Mouse (Mus musculus) stomach, embryonic 16.5 days (tissue): ENCODE measurements around the gene Ttc34. TPM values are rescaled to one million over a fixed set of nuclear protein-coding genes. Genes with fewer than 3 reads are reported as not detected.

Experiments used
- ATAC-seq: fragments of 200-750 bp; cut with Nextera tagmentation; 2 replicates; pipeline ENCODE4 v1.8.0; 2017; ENCODE audit warnings: moderate number of reproducible peaks, moderate TSS enrichment; ENCODE audit not compliant: insufficient read depth, low FRiP score
- H3K27ac ChIP-seq: fragments of 300-500 bp; sonication (generic); 2 replicates; pipeline ENCODE4 v1.5.1; 2014; ENCODE audit warnings: low read length
- H3K27me3 ChIP-seq: fragments of 300-500 bp; sonication (generic); 2 replicates; pipeline ENCODE4 v1.6.1; 2014; ENCODE audit warnings: low read length, control low read depth, mixed read lengths; ENCODE audit not compliant: control insufficient read depth, insufficient read depth
- H3K36me3 ChIP-seq: fragments of 300-500 bp; sonication (generic); 2 replicates; pipeline ENCODE4 v1.6.1; 2014; ENCODE audit warnings: low read length; ENCODE audit not compliant: control insufficient read depth, insufficient read depth
- H3K4me1 ChIP-seq: fragments of 300-500 bp; sonication (generic); 2 replicates; pipeline ENCODE4 v1.6.1; 2014; ENCODE audit warnings: low read length, control low read depth, mixed read lengths; ENCODE audit not compliant: control insufficient read depth, insufficient read depth
- H3K4me2 ChIP-seq: fragments of 300-500 bp; sonication (generic); 2 replicates; pipeline ENCODE4 v1.6.1; 2014; ENCODE audit warnings: low read depth, low read length, mixed read lengths
- H3K4me3 ChIP-seq: fragments of 300-500 bp; sonication (generic); replicated peaks from 2 replicates; pipeline ENCODE4 v1.5.1; 2014; ENCODE audit warnings: mild to moderate bottlenecking, low read length
- H3K9ac ChIP-seq: fragments of 300-500 bp; sonication (generic); 2 replicates; pipeline ENCODE4 v1.6.1; 2014; ENCODE audit warnings: low read length
- H3K9me3 ChIP-seq: fragments of 300-500 bp; sonication (generic); replicated peaks from 2 replicates; pipeline ENCODE4 v1.6.1; 2016; ENCODE audit warnings: low read length, control low read depth; ENCODE audit not compliant: control insufficient read depth
- WGBS: fragments of 180-500 bp; shearing (Covaris S2); extraction: QIAGEN DNeasy Blood & Tissue Kit; methylation state at CpG from one replicate; pipeline ENCODE4 v1.1.7; 2014; 5-methylcytosine and 5-hydroxymethylcytosine counted together
- polyA plus RNA-seq: library from polyadenylated mRNA; unstranded; fragments of >200 nt; fragmentation: Nextera tagmentation; extraction: Ambion mirVana; gene quantifications from 2 replicates; pipeline ENCODE4 v1.2.1, GENCODE M21; 2015

Gene Ttc34
- polyA plus RNA-seq, 1 experiment from 2014 or later, result 0.04 TPM

- Histone ChIP-seq H3K9ac (peak overlapping the region; percentile 75), H3K36me3 (no peaks in the 10 kb centered on the region), H3K4me1 (peaks cover 13% of the 10 kb centered on the region), H3K4me3 (peak overlapping the region; percentile 49), H3K27me3 (no peaks in the 10 kb centered on the region), H3K4me2 (peak overlapping the region; percentile 70), H3K27ac (peak overlapping the region; percentile 60), H3K9me3 (no peaks in the 10 kb centered on the region)
- WGBS, result under 1% methylated on average over 18 of the region's 18 CpGs
- peak; percentile 93 for ATAC-seq
Observed at GRCm38 (mm10) chr4:154864271-154864771, 27.1 kb downstream of the Ttc34 start.

- Histone ChIP-seq H3K9me3 (no peaks in the 10 kb centered on the region), H3K4me3 (peak overlapping the region; percentile 49; the same call in 1 of the 2 replicates), H3K36me3 (no peaks in the 10 kb centered on the region), H3K27ac (peak overlapping the region; percentile 60), H3K9ac (peak overlapping the region; percentile 75), H3K4me2 (peak overlapping the region; percentile 70), H3K4me1 (peaks cover 13% of the 10 kb centered on the region), H3K27me3 (no peaks in the 10 kb centered on the region)
- ATAC-seq, result no peak
- 79% methylated on average over 18 of the region's 18 CpGs for WGBS
Observed at GRCm38 (mm10) chr4:154864961-154865760, 27.9 kb downstream of the Ttc34 start.

- ATAC-seq, result no peak
- peaks cover 13% of the 10 kb centered on the region for H3K4me1 ChIP-seq
- H3K36me3 ChIP-seq, result no peaks in the 10 kb centered on the region
- H3K27me3 ChIP-seq, result no peaks in the 10 kb centered on the region
- H3K27ac ChIP-seq, result no peak overlapping the region
- 84% methylated on average over 5 of the region's 5 CpGs for WGBS
- H3K9ac ChIP-seq, result no peak overlapping the region
- H3K4me3 ChIP-seq, result no peak overlapping the region
- H3K4me2 ChIP-seq, result no peak overlapping the region
- H3K9me3 ChIP-seq, result no peaks in the 10 kb centered on the region
Observed at GRCm38 (mm10) chr4:154866391-154866790, 29.1 kb downstream of the Ttc34 start.

GRCm38 (mm10) chr4:154867257-154867656, 30.0 kb downstream of the Ttc34 start:
- no peak for ATAC-seq
- H3K9ac ChIP-seq, result no peak overlapping the region
- no peaks in the 10 kb centered on the region for H3K9me3 ChIP-seq
- H3K36me3 ChIP-seq, result no peaks in the 10 kb centered on the region
- H3K27me3 ChIP-seq, result no peaks in the 10 kb centered on the region
- H3K4me2 ChIP-seq, result no peak overlapping the region
- no peak overlapping the region for H3K4me3 ChIP-seq
- WGBS, result 81% methylated on average over 6 of the region's 6 CpGs
- peaks cover 13% of the 10 kb centered on the region for H3K4me1 ChIP-seq
- H3K27ac ChIP-seq, result no peak overlapping the region

GRCm38 (mm10) chr4:154869440-154869839, 32.2 kb downstream of the Ttc34 start, which contains the start of gene Mmel1:
Mmel1 (plus strand) TSS chr4:154869585.
- Histone ChIP-seq H3K36me3 (no peaks in the 10 kb centered on the region), H3K9me3 (no peaks in the 10 kb centered on the region), H3K4me3 (no peak within 1 kb of the TSS), H3K4me2 (no peak within 1 kb of the TSS), H3K9ac (no peak within 1 kb of the TSS), H3K27ac (no peak within 1 kb of the TSS), H3K27me3 (no peaks in the 10 kb centered on the region; the same call in 1 of the 2 replicates), H3K4me1 (peaks cover 9% of the 10 kb centered on the region)
- WGBS, result 74% methylated on average over 7 of the region's 7 CpGs
- ATAC-seq, result no peak

GRCm38 (mm10) chr4:154870721-154871120, 33.5 kb downstream of the Ttc34 start:
- Histone ChIP-seq H3K27ac (no peak overlapping the region), H3K9me3 (no peaks in the 10 kb centered on the region), H3K4me3 (no peak overlapping the region), H3K4me1 (no peaks in the 10 kb centered on the region), H3K9ac (no peak overlapping the region), H3K36me3 (no peaks in the 10 kb centered on the region), H3K27me3 (no peaks in the 10 kb centered on the region; the same call in 1 of the 2 replicates), H3K4me2 (no peak overlapping the region)
- ATAC-seq, result no peak
- WGBS, result 81% methylated on average over 4 of the region's 4 CpGs

GRCm38 (mm10) chr4:154871757-154872251, 34.5 kb downstream of the Ttc34 start:
- H3K4me2 ChIP-seq, result no peak overlapping the region
- 3% methylated on average over 13 of the region's 13 CpGs for WGBS
- H3K4me1 ChIP-seq, result no peaks in the 10 kb centered on the region
- H3K9me3 ChIP-seq, result no peaks in the 10 kb centered on the region
- ATAC-seq, result peak; percentile 68; the same call in 1 of the 2 replicates
- H3K9ac ChIP-seq, result no peak overlapping the region
- H3K36me3 ChIP-seq, result no peaks in the 10 kb centered on the region
- H3K4me3 ChIP-seq, result no peak overlapping the region
- no peaks in the 10 kb centered on the region; the same call in 1 of the 2 replicates for H3K27me3 ChIP-seq
- H3K27ac ChIP-seq, result no peak overlapping the region

- Histone ChIP-seq H3K9ac (no peak overlapping the region), H3K36me3 (no peaks in the 10 kb centered on the region), H3K4me3 (no peak overlapping the region), H3K27me3 (no peaks in the 10 kb centered on the region; the same call in 1 of the 2 replicates), H3K4me1 (peaks cover 1% of the 10 kb centered on the region), H3K27ac (no peak overlapping the region), H3K4me2 (no peak overlapping the region), H3K9me3 (no peaks in the 10 kb centered on the region)
- 59% methylated on average over 6 of the region's 6 CpGs for WGBS
- ATAC-seq, result no peak
Observed at GRCm38 (mm10) chr4:154873186-154873585, 35.9 kb downstream of the Ttc34 start.

GRCm38 (mm10) chr4:154877864-154878548, 40.7 kb downstream of the Ttc34 start:
- Histone ChIP-seq H3K4me2 (peak overlapping the region; percentile 59), H3K4me1 (peaks cover 5% of the 10 kb centered on the region), H3K9me3 (no peaks in the 10 kb centered on the region), H3K27ac (peak overlapping the region; percentile 82), H3K27me3 (no peaks in the 10 kb centered on the region; the same call in 1 of the 2 replicates), H3K9ac (peak overlapping the region; percentile 71), H3K36me3 (no peaks in the 10 kb centered on the region), H3K4me3 (peak overlapping the region; percentile 36)
- ATAC-seq, result peak; percentile 97
- 8% methylated on average over 18 of the region's 18 CpGs for WGBS
